Mouse (Mus musculus) cerebellum, postnatal 36 days (tissue): ENCODE measurements at regions not wholly inside any gene's neighbourhood (a gene's known extent, or its start where the extent isn't known, plus 50 kb on each side); places are given as distances from the start of the nearest gene placed in this dataset.
A peak's percentile ranks its signal among the peaks of the same experiment; 100 is the strongest.

Source experiments
- DNase-seq, 2 experiments: peaks; one replicate each; pipeline ENCODE4 v3.0.0; 2021 to 2022; ENCODE audit warnings: mixed read lengths in 2 of 2

DNA sequence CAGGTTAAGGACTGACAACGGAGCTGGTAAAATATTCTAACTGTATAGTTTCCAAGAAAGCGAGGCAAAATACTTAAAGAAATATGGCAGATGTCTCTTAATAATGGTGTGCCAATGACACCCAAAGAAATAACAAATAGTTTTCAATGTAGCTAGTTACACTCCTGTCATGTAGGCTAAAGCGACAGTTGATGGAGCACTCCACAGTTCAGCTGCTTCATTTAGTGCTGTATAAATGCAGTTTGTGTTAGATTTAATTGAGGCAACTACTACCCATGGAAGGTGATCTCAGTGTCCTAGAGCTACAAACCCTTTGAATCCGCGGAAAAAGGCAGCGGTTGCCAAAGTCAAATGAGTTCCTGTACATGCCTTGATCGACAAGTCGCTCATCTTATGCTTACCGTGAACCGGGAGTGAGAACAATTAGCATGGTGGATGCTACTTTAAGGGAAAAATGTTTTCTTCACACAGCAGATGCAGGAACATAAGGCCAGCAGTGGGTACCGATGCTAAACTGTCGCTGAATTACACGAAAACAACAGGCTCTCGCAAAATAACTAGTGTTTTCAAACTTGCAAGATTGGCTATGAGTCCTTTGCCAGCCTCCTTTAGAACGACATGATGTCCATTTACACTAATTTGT, 961.4 kb downstream of the Mat2b start:
- no peak for DNase-seq

DNA sequence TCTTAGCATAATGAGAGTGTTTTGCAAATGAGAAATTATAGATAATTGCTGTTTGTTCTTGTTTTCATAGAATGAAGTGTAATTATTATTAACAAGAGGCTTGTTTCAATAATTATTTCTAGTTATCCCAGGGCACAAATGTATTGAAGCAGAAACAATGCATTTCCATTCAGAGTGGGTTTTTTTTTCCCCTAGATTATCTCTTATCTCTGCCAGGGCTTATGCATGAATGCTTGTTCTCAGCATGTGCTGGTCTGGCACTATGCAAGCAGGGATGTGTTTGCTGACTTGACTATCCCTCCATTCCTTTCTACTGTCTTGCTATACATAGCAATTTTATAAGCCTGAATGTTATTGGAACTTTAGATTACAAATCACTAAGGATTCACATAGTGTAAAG, 971.4 kb downstream of the Mat2b start:
- no peak for DNase-seq

DNA sequence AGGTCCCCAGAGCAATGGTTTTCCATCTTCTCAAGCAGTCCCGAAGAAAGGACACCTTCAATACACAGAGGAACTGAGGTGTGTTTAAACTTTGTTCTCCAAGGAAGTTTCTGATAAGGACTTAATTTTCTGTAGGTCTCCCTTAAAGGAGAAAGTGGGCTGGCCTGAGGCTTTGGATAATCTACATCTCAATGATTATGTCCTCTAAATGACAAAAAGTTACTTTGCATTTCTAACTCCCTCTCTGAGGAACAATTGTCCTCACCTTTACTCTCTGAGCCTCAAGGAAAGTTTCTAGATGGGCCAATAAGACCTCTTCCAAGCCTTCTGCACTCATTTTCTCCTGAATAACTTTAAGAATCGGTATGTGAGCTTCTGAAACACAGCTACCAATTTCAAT, 1016.5 kb downstream of the Mat2b start:
- no peak for DNase-seq

GRCm38 (mm10) chr11:39653595-39653994, 1041.4 kb downstream of the Mat2b start:
- no peak for DNase-seq

DNA sequence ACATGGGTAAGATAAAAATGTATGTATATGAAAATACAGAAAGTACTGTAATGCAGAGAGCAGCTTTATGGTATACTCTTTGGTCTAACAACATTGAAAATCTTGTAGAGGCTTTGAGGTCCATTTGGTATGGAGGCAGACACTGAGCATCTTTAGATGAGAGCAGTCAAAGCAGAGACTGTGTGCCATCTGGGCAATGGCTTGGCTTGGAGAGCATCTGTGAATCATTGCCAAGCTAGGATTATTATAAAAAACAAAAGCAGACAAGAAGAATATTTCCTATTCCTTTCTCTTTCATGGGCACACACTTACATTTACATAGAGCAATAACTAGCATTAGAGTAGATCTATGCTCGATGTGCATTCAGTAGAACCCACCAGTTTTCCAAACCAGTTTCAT, 1075.6 kb downstream of the Mat2b start:
- no peak for DNase-seq

DNA sequence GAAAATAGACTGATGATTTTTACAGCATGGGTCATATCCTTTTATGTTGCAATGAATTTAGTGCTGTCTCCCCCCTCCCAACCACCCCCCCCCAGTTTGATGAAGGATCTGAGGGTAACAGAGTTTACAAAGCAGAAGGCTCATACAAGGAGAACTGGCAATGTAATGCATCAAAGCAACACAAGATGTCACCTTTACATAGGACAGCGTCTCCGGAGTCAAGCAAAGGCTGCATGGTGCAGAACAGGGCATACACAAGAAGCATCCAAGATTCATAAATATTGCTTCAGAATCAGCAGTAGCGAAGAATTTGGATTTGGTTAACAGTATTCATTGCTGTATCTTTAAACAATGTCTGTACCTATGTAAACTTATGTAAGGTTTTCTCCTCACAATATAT, 1079.2 kb downstream of the Mat2b start:
- no peak for DNase-seq

- no peak for DNase-seq
These were observed 1098.5 kb downstream of the Mat2b start for GRCm38 (mm10) chr11:39596479-39596878.

DNA sequence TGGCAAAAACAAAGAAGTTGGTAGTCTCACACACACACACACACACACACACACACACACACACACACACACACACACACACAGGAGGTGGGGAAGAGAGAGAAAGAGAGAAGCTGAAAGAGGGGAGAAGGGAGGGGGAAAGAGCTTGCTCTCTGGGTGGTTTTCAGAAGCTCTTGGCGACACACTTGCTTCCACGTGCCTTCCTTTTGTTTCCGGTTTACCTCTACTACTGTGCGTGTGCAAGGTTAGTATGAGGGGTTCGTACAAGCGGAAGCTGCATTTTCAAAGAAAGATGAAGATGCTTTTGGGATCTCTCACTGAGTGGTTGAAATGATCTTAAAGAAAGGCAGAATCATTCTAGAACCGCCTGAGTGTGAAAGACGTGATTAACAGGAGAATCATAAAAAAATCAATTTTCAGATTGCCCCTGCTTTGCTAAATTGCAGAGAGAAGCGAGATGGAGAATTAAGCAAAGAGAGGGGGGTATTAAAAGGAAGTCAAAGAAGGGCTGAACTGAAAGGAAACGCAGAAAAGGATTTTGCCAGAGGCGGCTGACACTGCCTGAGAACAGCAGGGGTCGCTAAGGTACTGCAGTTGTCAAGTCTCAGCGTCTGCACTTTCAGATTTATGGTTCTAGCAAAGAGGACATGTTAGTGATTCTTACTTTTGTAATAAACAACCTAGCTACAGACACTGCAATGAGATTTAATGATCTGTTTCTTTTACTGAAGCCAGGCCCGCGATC, 1106.2 kb downstream of the Mat2b start:
- DNase-seq, result peak; percentile 44 to 50

DNA sequence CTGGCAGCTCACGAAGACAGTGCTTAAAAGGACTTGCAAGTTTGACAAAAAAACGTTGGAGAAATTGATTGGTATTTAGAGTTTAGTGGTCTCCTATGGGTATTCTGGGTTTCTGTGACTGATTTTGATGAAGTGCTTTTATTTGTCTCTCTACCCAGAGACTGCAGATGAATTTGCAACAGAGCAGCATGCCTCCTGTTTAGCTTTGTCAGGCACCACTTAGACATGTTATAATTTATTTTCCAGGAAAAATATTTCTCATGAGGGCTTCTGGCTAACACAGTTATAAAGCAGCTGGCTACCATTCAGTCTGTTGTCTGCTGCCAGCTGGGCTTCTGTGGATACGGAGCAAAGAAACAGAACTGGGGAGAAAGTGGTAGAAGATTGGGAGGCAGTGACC, 1136.7 kb downstream of the Mat2b start:
- no peak for DNase-seq

DNA sequence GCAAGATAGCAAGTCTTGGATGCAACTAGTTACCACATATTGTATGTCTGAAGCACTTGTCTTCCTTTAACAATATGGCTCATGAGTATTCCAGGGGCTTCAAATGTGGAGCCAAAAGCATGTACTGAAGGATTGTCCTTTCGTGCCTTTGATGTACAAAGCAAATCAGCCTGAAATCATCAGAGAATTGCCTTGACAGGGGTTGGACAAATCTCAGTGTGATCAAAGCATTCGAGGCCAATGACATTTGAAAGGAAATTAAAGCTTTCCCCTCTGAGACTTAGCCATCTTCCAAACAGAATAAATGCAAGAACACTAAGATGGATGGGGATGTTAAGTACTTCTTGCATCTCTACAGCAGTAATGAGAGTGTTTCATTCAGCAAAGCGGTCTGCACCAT, 1144.9 kb downstream of the Mat2b start:
- DNase-seq, result no peak

DNA sequence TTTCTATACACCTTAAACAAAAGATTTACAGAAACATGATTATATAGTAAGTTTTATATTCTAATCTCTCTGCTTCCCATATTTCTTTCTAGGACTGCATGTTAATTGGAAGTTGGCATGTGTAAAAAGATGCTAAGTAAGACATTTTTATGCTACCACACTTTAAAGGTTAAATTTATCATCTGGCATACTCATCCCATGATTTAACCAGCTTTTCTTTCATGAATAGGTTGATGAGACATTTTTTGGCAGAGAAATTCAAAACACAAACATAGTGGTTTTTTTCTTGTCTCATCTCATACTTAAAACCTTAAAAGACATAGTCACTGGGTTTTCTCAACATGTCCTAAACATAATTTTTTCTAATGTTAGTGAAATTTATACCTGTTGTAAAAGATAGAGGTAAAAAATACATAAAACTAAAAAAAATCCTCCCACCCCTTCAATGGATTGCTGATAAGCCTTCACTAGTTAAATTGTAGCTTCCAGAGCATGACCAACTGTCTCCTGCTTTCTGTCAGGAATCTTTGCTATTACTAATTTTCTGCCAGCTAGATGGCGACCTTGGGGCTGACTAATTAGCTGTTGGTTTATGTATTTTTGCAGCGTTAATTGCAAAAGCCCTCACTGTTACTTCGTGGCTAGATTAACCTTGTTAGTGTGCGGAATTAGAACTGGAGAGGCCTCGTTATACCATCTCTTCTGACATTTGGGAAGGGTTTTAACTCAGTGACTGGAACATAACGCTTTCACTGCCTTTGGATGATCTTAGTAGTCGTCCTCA, 1169.9 kb downstream of the Mat2b start:
- no peak for DNase-seq

DNA sequence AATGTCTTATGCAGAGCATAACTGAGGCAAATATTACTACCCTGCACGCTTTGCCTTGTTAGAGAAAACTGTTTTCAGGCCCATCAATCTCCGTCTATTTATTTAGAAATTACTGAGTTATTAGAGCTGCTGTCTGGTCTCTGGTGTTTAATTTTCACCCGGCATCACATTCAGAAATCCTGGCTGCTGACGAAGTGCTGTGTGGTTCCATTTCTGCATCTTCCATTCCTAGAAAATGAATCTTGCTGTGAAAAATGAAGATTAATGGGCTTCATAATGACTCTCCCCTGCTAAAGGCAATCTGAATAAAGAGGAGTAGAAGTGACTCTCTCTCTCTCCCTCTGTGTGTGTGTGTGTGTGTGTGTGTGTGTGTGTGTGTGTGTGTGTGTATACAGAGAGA, 1199.8 kb downstream of the Mat2b start:
- DNase-seq, result no peak

DNA sequence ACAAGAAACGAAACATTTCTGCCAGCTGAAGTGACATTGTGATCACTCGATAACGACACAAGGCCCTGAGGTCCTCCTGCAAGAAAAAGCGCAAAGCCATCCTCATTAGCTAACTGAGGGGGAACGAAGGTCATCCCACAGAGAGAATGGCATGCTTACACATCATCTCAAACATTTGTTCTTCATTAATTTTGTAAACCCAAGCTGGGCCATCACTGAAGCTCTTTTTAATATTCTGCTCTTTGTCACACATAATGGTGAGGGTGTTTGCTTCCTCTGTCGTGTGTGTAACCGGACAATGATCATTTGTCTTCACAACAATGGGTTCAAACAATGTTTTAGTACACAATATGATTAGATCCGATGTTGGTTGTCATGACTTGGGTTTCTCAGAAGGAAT, 1217.9 kb downstream of the Mat2b start:
- no peak for DNase-seq

- DNase-seq, result peak; percentile 4 to 6
These were observed 1241.6 kb downstream of the Mat2b start for GRCm38 (mm10) chr11:39453329-39453952.

DNA sequence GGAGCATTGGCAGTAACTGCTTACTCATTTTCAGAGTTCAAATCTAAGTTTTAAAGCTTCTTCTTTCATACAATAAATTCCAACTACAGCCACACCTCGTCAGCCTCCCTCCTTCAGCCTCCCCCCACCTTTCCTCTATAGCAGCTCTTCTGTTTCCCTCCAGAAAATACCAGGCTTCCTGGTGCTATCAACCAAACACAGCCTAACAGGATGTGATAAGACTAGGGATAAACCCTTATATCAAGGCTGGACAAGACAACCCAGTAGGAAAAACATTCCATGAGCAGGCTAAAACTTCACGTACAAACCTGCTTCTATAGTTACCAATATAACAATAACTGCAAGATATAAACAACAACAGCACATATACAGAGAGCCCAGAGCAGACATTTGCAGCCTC, 1248.6 kb downstream of the Mat2b start:
- no peak for DNase-seq

DNA sequence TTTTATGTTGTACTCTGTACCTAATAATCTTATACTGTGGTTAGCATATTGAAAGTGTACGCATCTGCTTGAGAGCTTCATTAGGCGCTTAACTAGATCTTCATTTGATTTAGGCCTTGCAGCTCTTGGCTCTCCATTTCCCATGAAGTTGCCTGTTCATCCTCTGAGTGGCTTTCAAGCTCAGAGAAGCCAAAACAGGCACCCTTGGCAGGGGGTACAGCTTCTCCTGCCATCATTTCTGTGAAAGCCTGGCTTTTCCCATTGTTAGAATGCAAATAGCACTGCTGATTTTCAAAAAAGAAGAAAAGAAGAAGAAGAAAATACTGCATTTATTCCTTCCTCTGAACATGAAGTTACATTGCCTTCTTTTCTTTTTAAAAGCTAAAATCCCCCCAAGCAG, 1283.3 kb downstream of the Mat2b start:
- DNase-seq, result no peak

- no peak for DNase-seq
These were observed 1283.8 kb downstream of the Mat2b start for GRCm38 (mm10) chr11:39411182-39411581.

GRCm38 (mm10) chr11:39364827-39365226, 1330.2 kb downstream of the Mat2b start:
- DNase-seq, result no peak

GRCm38 (mm10) chr11:39350616-39351015, 1344.4 kb downstream of the Mat2b start:
- DNase-seq, result no peak
